ENCODE assay signal across 8 mouse cellular contexts in the genomic region with DNA sequence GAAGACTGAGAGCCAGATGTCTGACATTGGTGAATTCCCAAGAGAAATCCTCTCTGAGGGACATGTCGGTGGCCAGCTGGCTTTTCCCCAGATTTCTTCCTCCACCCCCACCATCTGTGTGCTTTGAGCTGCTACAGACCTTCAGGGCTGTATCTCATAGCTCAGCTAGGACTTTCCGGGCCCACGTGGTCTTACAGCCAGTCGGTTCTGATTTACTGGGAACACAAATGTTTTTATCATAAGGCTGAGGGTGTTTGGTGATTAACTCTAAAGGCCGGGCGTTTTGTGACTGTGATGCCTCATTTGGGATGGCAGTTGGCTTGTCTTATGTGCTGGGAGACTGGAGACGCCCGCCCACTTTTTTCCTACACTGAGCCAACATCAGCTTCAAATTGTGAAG. TPM values are rescaled to one million over a fixed set of nuclear protein-coding genes. Genes with fewer than 3 reads are reported as not detected.
A peak's percentile ranks its signal among the peaks of the same experiment; 100 is the strongest.
DNase-seq lines count a peak whose midpoint lies in the region; ATAC-seq and TF ChIP-seq lines count a peak whose summit lies in the region.

No protein-coding gene starts in this region.

- TF ChIP-seq EP300 in liver, postnatal 0 days (IDR thresholded peaks at IDR 0.05; ENCODE audit: low read depth), result no peak

- H3K9me3 ChIP-seq in liver, postnatal 0 days (ENCODE audit: low read length), result no peaks in the 10 kb centered on the region
- H3K9me3 ChIP-seq in limb, embryonic 10.5 days (replicated peaks), result no peaks in the 10 kb centered on the region

- H3K27ac ChIP-seq in liver, postnatal 0 days (ENCODE audit: low read depth), result no peak overlapping the region
- H3K27ac ChIP-seq in limb, embryonic 10.5 days, result no peak overlapping the region

- ATAC-seq in liver, postnatal 0 days, result no peak

- no peaks in the 10 kb centered on the region for H3K27me3 ChIP-seq in liver, postnatal 0 days (ENCODE audit: insufficient read depth, low read length)
- no peaks in the 10 kb centered on the region for H3K27me3 ChIP-seq in limb, embryonic 10.5 days (ENCODE audit: low read depth, poor library complexity, severe bottlenecking)

- no peak overlapping the region for H3K9ac ChIP-seq in liver, postnatal 0 days (replicated peaks)

- H3K4me3 ChIP-seq in liver, postnatal 0 days (ENCODE audit: low read depth, low read length), result no peak overlapping the region
- H3K4me3 ChIP-seq in limb, embryonic 10.5 days, result no peak overlapping the region

- intact Hi-C loops in left cerebral cortex, postnatal 10 days (cut with DNase I), result no loop called here

- no peak for TF ChIP-seq CTCF in liver, postnatal 0 days (IDR thresholded peaks at IDR 0.05; ENCODE audit: low read depth)

- DNase-seq in adrenal gland, postnatal 14 days, result peak; percentile 10
- no peak for DNase-seq in adrenal gland, postnatal 36 days
- peak; percentile 7 for DNase-seq in liver
- no peak for DNase-seq in liver, postnatal 0 days
- peak; percentile 30 to 55 for DNase-seq in left cerebral cortex, postnatal 10 days (ENCODE audit: extremely low spot score in 1 of 2, low spot score in 2 of 2)
- DNase-seq in right cerebral cortex, postnatal 4 days, result peak; percentile 27
- no peak for DNase-seq in limb, embryonic 10.5 days (ENCODE audit: low spot score)
- no peak for DNase-seq in urinary bladder, adult 2 months (ENCODE audit: low spot score)

- 74% methylated on average over 8 of the region's 8 CpGs for WGBS in liver, postnatal 0 days (ENCODE audit: insufficient replicate concordance)
- 63% methylated on average over 8 of the region's 8 CpGs for WGBS in limb, embryonic 10.5 days

- H3K4me2 ChIP-seq in liver, postnatal 0 days (ENCODE audit: low read depth, low read length), result no peak overlapping the region

- no peaks in the 10 kb centered on the region for H3K36me3 ChIP-seq in liver, postnatal 0 days (replicated peaks; ENCODE audit: insufficient read depth, low read length)
- no peaks in the 10 kb centered on the region for H3K36me3 ChIP-seq in limb, embryonic 10.5 days

- no peaks in the 10 kb centered on the region for H3K4me1 ChIP-seq in liver, postnatal 0 days (ENCODE audit: insufficient read depth)
- 0 out of 2 replicates have a peak, but pooled peaks cover 5% of the 10 kb centered on the region for H3K4me1 ChIP-seq in limb, embryonic 10.5 days

RNA-seq across cellular contexts. Expression of gene Zkscan6, which starts 32.0 kb away (rescaled TPM):
- total RNA-seq in adrenal gland, postnatal 14 days (2021), result 12.3 and 12.9 TPM in 2 replicates
- total RNA-seq in adrenal gland, postnatal 36 days (2021), result 10 to 100 TPM; 14.4 to 17.0 TPM
- 3.6 and 4.1 TPM in 2 replicates for polyA plus RNA-seq in liver, postnatal 0 days (2015; fragmentation: Nextera tagmentation; extraction: Ambion mirVana)
- 10 to 100 TPM; 11.5 to 12.9 TPM for total RNA-seq in left cerebral cortex, postnatal 10 days (2021)
- polyA plus RNA-seq in limb, embryonic 10.5 days (2016; fragmentation: Nextera tagmentation; extraction: Ambion mirVana), result 9.1 and 10.6 TPM in 2 replicates
- polyA plus RNA-seq in urinary bladder, adult 2 months (2012; rRNA removed), result 9.6 and 9.7 TPM in 2 replicates

RNA-seq across cellular contexts. Expression of gene Map2k4, which starts 50.9 kb away (rescaled TPM):
- 45.6 and 47.5 TPM in 2 replicates for total RNA-seq in adrenal gland, postnatal 14 days (2021)
- total RNA-seq in adrenal gland, postnatal 36 days (2021), result 10 to 100 TPM; 44.8 to 50.4 TPM
- 21.7 and 23.6 TPM in 2 replicates for polyA plus RNA-seq in liver, postnatal 0 days (2015; fragmentation: Nextera tagmentation; extraction: Ambion mirVana)
- 100 to 1,000 TPM; 208 to 215 TPM for total RNA-seq in left cerebral cortex, postnatal 10 days (2021)
- 64.6 and 69.4 TPM in 2 replicates for polyA plus RNA-seq in limb, embryonic 10.5 days (2016; fragmentation: Nextera tagmentation; extraction: Ambion mirVana)
- polyA plus RNA-seq in urinary bladder, adult 2 months (2012; rRNA removed), result 40.1 and 45.9 TPM in 2 replicates

Comparison
In these comparisons a context has a peak if more than half of its experiments do, and no peak if none do; other contexts are left out.
1. DNase-seq: peak in adrenal gland, postnatal 14 days (single experiment), liver (single experiment), left cerebral cortex, postnatal 10 days (2 of 2) and right cerebral cortex, postnatal 4 days (single experiment); none in adrenal gland, postnatal 36 days (0 of 2), liver, postnatal 0 days (single experiment), limb, embryonic 10.5 days (single experiment) and urinary bladder, adult 2 months (single experiment).